Mouse (Mus musculus) gastrocnemius, adult 2 months (tissue): Measurements from ENCODE around the gene Traf7. TPM values are rescaled to one million over a fixed set of nuclear protein-coding genes. Genes with fewer than 3 reads are reported as not detected.

Experiments used
- DNase-seq: peaks from one replicate; pipeline ENCODE4 v3.0.0; 2022
- H3K27ac ChIP-seq: fragments of 200-600 bp; 2 replicates; pipeline ENCODE4 v1.8.1; 2022; ENCODE audit warnings: mild to moderate bottlenecking
- H3K4me3 ChIP-seq: fragments of 200-600 bp; 2 replicates; pipeline ENCODE4 v1.8.1; 2022; ENCODE audit warnings: mild to moderate bottlenecking, moderate library complexity
- CTCF ChIP-seq: fragments of 200-600 bp; IDR thresholded peaks from 2 replicates; pipeline ENCODE4 v1.8.1; 2022; ENCODE audit warnings: antibody characterized with exemption, mild to moderate bottlenecking, moderate library complexity
- intact Hi-C: fragments of 180-260 bp; cut with DNase I; formaldehyde crosslinking; loops from one replicate; pipeline ENCODE4 v1.15.1; 2025
- long read RNA-seq, 2 experiments: library from polyadenylated mRNA; stranded (forward); transcript quantifications; one replicate each; pipeline ENCODE4 v2.0.0; 2021
- total RNA-seq, 2 experiments: library from RNA; stranded (reverse); gene quantifications; 2 replicates each; pipeline ENCODE4 v1.2.3; 2021

Gene Traf7
- total RNA-seq, result 10 to 100 TPM; 27.3 to 35.2 TPM
- long read RNA-seq, experiment 1, transcript Traf7-215 (21 exons, 3,003 nt), result major isoform, 19 of 78 reads
- long read RNA-seq, experiment 1, partial matches to known transcripts, result 7 of 78 reads
- long read RNA-seq, experiment 1, other reads (novel, unspliced or antisense), result 47 of 78 reads
- long read RNA-seq, experiment 2, transcript Traf7-215 (21 exons, 3,003 nt), result major isoform, 13 of 42 reads
- long read RNA-seq, experiment 2, partial matches to known transcripts, result 3 of 42 reads
- long read RNA-seq, experiment 2, other reads (novel, unspliced or antisense), result 24 of 42 reads

DNA sequence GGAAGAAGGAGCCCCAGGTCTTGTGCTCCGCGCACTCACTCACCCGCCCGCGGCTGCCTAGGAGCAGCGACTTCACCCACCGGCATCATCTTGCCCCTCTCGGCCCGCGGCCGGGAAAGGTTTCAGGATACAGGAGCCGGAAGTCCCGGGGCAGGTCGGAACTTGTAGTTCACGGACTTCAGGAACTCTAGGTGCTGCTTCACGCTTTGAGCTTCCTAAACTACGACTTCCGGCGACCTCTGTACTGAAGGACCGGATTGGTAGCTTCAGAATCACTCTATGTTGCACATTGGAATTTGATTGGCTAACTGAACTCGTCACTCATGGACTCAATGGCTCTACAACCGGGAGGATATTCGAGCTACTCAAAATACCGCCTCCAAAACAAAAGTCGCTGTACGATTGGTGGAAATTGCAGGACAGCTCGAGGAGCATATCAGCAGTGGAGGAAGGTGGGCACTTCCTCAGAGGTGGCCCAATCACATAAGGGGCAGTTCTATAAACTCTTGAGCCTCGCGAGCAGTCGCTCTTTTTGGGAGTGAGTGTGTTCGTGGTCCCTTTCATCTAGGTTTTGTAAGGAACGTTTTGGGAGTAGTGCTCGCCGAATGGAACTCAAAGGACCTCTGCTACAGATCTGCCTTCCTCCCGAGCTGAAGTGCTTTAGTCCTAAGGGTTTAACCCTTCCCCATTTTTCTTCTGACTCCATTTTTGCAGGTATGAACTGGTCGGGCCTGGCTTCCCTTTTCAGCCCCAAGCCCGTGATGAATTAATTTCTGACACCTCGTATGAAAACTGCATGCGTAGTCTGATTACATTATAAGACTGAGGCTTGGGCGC, at the start of gene Traf7:
Gene Traf7, minus strand, starts transcription at position 216 of the 837 bp plus-strand sequence.
- no peak for TF ChIP-seq CTCF
- intact Hi-C loops, result loop anchor here (2.0 to 5.0 kb wide), 3 partner anchors 41 to 125 kb away; partner anchors contain the start of genes Caskin1, Nthl1 and Tsc2
- peak; percentile 94 for DNase-seq
- peak within 1 kb of the TSS; percentile 87 for H3K4me3 ChIP-seq
- H3K27ac ChIP-seq, result peak within 1 kb of the TSS; percentile 94

DNA sequence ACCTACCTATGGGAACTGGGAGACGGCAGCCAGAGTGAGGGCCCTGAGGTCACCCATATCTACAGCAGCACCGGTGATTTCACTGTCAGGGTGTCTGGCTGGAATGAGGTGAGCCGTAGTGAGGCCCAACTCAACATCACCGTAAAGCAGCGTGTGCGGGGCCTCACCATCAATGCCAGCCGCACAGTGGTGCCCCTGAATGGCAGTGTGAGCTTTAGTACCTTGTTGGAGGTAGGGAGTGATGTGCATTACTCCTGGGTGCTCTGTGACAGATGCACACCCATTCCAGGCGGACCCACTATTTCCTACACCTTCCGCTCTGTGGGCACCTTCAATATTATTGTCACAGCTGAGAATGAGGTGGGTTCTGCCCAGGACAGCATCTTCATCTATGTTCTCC, 46.1 kb upstream of the Traf7 start:
- TF ChIP-seq CTCF, result no peak
- Histone ChIP-seq H3K27ac (no peak overlapping the region), H3K4me3 (no peak overlapping the region)
- no peak for DNase-seq
- intact Hi-C loops, result no loop called here

GRCm38 (mm10) chr17:24572651-24573245, 45.0 kb upstream of the Traf7 start:
- no peak for DNase-seq
- intact Hi-C loops, result no loop called here
- no peak overlapping the region for H3K4me3 ChIP-seq
- H3K27ac ChIP-seq, result no peak overlapping the region
- no peak for TF ChIP-seq CTCF

- intact Hi-C loops, result no loop called here
- H3K27ac ChIP-seq, result no peak overlapping the region
- no peak for TF ChIP-seq CTCF
These were observed 42.1 kb upstream of the Traf7 start for GRCm38 (mm10) chr17:24569837-24570236.

GRCm38 (mm10) chr17:24567034-24567779, 39.5 kb upstream of the Traf7 start:
- TF ChIP-seq CTCF, result no peak
- intact Hi-C loops, result no loop called here
- DNase-seq, result peak; percentile 64
- H3K27ac ChIP-seq, result peak overlapping the region; percentile 57
- no peak overlapping the region for H3K4me3 ChIP-seq

More at GRCm38 (mm10) chr17:24569837-24570236, 42.1 kb upstream of the Traf7 start:
- H3K4me3 ChIP-seq, result no peak overlapping the region
- no peak for DNase-seq

- DNase-seq, result no peak
- Histone ChIP-seq H3K27ac (no peak overlapping the region), H3K4me3 (no peak overlapping the region)
- TF ChIP-seq CTCF, result no peak
- intact Hi-C loops, result no loop called here
These were observed 38.1 kb upstream of the Traf7 start for GRCm38 (mm10) chr17:24565792-24566191.

- no peak for DNase-seq
- Histone ChIP-seq H3K27ac (no peak overlapping the region), H3K4me3 (no peak overlapping the region)
- TF ChIP-seq CTCF, result no peak
- intact Hi-C loops, result no loop called here
These were observed 37.4 kb upstream of the Traf7 start for GRCm38 (mm10) chr17:24565092-24565491.

GRCm38 (mm10) chr17:24564422-24564821, 36.7 kb upstream of the Traf7 start:
- no peak for DNase-seq
- intact Hi-C loops, result no loop called here
- Histone ChIP-seq H3K27ac (no peak overlapping the region), H3K4me3 (no peak overlapping the region)
- TF ChIP-seq CTCF, result no peak

GRCm38 (mm10) chr17:24563638-24564037, 35.9 kb upstream of the Traf7 start:
- Histone ChIP-seq H3K4me3 (no peak overlapping the region), H3K27ac (0 out of 2 replicates have a peak overlapping the region, but pooled peaks have one; percentile 0)
- no peak for TF ChIP-seq CTCF
- DNase-seq, result no peak
- intact Hi-C loops, result no loop called here

DNA sequence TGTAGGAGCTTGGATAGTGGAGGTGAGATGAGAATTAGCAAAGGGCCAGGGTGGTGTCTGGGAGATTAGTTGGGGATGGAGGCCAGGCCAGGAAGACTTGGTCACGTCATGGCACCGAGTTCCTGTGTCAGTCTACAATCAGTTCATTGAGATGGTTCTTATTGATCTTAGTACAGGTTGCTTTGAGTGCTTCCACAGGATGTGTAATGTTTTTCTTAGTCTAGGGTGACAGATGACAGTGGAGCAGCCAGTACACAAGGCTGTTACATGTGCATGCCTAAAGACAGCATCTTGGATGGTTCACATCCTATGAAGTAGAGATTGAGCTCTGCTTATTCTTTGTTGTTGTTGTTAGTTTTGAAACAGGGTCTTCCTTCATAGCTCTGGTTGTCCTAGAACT, 33.9 kb upstream of the Traf7 start:
- H3K4me3 ChIP-seq, result no peak overlapping the region
- no peak for DNase-seq
- intact Hi-C loops, result no loop called here
- no peak for TF ChIP-seq CTCF
- H3K27ac ChIP-seq, result 0 out of 2 replicates have a peak overlapping the region, but pooled peaks have one; percentile 86

DNA sequence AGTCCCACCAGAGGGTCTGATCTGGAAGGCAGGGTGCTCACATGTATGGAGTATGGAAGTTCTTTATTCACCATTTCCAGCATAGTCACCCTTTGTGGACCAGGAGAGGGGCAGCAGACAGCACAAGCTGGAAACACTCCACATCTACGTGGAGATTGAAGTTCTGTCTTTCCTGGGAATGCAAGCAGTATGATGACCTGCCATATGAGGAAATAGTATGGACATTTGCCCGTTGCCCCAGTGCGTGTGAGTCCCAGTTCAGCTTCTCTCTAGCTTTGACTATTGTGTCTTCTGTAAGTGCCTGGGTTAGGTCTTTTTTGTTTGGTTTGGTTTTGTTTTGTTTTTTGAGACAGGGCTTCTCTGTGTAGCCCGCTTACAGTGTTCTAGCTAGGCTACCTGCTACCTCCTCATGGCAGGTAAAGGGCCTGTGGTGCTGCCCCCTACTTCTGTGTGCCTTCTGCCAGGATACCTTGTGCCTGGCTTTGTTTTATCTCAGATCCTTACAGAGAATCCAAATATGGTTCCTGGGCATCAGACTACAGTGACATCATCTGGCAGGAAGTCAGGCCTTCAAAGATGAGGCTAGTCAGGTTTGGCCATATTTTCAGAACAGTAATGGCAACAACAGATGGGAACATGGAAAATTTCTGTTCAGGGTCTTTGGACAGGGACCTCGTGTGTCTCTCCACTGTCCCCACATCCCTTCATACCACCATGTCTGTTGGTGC, 32.7 kb upstream of the Traf7 start:
- Histone ChIP-seq H3K4me3 (no peak overlapping the region), H3K27ac (peak overlapping the region; percentile 86)
- peak; percentile 36 for DNase-seq
- intact Hi-C loops, result no loop called here
- TF ChIP-seq CTCF, result no peak
